Mouse (Mus musculus) layer of hippocampus, adult 11-12 months (tissue): ENCODE data around the gene Dido1.

Experiments
- DNase-seq: peaks from one replicate; pipeline ENCODE4 v3.0.0; 2022; ENCODE audit warnings: low spot score

Dido1 gene

DNA sequence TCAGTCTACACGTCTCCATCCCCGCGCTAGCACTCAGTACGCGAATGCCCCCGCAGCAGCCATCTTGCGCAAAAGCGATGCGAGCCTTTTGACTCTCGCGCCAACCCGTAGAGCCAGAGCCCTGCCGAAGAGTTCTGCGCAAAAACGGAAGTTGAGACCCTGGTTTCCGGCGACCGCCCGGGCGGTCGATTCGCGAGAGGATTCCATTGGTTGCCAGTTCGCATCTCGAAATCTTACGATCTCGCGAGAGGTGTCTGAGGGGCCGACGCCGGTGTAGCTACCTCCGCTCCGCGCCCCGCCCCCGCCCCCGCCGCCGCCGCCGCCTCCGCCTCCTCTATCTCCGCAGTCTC, at the start of gene Dido1, which contains the start of gene Gid8:
Dido1 (minus strand) TSS at position 77 of the 350 bp plus-strand sequence.
Gid8 (plus strand) TSS at position 195 of the 350 bp plus-strand sequence.
- DNase-seq, result peak; percentile 95

DNA sequence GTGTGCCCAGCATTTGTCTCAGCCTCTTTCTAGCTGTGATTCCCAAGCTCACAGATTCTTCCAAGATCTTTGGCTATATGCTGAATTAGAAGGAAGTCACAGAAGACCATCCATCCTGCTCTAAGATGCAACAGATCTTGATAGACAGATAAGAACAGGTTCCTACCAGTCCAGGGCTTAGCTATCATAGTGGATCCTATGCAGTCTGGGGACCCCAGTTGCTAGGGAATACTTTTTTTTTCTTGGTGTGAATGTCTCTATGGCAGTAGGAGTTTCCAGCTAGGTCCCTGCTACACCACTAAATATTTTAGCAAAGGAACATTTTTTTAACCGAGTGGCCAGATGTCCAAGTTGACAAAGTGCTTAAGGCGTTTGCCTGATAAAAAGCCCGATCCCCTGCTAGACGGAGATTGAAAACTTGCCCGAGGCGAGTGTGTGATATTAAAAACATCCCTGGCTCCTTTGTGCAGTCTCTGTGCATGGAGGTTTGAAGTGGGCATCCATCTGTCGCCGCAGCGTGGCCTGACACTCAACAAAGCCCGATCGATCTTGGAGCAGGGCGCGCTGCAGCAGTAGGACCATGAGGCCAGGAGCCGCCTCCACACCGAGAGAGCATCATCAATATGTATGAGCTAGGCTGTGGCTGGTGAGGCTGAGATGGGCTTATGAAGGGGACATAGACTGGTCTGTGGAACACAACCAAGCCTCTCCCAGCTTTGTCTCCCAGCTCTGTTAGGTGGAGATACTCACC, 48.9 kb upstream of the Dido1 start:
- no peak for DNase-seq

DNA sequence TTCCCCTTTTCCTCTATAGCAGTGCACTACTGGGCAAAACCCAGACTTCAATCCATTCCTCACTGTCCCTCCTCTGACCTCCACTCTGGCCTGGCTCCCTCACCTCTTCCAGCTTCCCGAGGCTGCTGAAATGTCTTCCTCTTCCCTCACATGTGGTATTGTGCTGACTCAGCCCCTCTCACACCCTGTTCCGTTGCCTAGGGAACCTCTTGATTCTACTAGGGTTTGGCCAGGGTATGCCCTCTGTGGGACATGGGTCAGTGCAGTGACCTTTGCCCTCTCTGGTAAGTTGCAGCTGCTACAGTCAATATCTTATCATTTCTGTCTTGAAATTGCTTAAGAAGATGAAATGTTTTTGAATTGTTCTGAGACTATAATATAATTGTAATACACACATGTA, 47.0 kb upstream of the Dido1 start:
- no peak for DNase-seq

DNA sequence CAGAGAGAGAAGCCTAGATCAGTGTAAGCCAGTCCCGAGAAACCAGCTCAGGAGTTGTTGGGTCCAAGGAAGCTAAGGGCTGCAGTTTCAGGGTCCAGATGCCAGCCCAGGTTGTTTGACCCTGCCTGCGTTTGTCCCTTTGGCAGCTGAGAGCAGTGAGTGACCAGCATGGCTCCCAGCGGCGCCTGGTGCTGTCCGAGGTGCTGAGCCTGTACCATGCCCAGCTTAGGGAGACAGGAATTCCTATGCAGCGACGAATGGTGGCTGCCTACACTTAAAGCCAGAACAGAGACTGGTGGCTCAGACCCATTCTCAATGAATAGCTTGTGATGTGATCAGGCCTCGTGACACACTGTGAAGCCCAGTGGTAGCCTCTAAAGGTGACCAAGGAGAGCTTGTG, 46.1 kb upstream of the Dido1 start:
- no peak for DNase-seq

DNA sequence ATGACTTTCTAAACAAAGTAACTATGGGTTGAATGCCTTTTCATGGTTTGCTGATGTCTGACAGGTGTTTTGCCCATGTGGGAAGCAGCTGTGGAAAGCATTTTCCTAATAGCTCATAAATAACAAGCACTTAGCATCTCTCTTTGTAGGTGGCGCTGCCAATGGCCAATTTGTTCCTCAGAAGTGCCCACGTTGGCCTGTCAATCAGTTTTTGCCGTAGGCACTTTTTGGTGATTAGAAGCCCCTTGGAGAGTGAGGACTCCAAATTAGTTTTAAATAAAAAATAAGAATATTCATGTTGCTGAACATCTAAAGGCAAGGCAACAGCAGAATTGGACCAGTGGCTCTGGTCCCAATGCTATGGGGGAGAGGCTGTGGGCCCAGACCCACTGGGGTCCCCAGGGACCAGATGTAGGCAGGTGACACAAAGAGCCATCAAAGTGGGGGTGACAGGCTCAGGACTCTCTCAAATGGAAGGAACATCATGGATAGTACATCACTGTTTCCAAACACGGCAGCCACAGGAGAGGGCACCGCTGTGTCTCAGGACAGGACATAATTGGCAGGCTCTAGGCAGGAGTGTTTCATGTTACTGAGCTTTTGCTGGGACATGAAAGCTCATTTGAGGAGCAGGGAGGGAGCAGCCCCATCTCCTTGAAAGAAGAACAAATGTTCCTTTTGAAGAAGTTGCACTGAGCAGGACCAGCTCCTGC, 45.3 kb upstream of the Dido1 start:
- DNase-seq, result no peak

DNA sequence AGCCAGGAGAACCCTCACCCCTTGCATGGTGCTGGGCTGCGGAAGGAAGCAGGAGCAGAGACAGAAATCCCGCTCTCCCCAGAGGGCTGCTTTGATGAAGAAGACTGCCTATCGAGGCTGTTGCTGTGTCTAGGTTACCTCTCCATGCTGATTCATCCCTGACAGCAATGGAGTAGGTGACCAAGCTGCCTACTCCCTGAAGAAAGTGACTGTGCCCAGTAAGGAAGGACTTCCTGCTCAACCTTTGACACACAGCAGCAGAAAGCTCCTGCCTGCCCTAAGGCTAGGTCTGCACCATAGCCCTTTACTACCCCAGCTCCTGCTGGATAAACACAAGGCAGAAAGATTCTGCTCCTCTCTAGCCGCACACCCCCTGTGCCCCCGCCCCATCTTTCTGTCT, 39.1 kb upstream of the Dido1 start:
- no peak for DNase-seq

DNA sequence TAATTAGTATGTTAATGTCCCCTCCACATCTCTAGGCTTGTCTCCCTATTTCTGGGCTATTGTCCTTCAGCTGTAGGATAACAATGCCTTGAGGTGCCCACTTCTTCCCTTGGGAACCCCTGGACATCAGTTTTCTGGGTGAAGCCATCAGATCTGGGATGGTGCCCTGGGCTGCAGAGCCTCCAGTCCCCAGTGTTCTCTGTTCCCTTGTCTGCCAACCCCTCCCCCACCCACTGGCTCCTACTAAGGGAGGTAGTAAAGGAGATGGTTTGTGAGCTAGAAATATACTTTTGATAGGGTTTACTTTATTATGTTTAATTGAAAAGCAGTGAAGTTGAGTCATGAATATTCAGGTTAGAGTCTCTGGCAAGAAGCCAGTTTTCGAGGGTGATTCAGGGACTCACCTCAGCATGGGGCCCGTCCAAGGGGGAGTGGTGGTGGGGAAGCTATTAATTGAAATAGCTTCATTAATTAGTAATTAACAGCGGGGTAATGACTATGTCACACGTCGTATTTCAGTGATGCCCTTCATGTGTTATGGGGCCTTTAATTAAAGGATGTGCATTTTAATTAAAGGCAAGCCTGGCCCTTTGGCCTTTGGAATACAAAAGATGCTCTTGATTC, 36.9 kb upstream of the Dido1 start:
- no peak for DNase-seq

DNA sequence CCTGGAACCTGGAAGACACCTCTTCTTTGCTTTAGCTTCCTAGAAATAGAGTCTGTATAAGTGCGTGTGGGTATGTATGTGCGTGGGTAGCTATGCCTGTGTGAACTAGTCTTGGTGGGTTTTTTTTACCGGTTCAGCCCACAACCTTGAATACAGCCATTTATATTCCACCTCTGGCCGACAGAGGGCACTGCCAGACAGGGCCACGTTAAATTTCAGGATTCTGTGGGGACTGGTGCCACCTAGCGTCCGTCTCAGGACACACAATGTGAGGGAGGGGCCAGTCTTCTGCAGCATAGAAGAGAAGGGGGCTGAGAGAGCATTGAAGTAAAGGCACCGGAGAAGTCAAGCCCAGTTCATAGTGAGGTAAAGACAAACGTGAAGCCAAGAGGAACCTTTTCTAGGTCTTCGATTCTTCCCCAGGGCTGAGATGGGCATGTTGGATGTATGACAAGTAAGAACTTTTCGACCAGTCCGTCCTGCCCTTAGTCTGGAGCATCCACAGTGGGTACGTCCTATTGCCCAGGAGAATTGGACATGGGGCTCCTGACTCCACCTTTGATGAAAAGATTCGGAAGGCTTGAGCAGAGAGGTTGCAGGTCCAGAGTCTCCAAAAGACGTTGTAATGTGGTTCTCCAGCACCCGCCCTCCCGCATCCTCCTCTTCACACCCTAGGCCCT, 35.6 kb upstream of the Dido1 start:
- DNase-seq, result peak; percentile 90

DNA sequence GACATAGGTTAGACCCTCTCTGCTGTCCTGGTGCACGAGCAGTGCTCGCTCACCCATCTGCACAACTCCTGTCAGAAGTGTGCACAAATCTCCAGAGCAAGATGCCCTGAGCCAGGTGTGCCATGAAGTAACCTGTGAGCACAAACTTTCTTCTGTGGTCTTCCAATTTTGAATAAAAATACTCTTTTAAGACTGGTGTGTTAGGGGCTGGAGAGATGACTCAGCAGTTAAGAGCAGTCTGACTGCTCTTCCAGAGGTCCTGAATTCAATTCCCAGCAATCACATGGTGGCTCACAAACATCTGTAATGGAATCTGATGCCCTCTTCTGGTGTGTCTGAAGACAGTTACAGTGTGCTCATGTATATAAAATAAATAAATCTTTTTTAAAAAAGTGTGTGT, 33.5 kb upstream of the Dido1 start:
- DNase-seq, result no peak

DNA sequence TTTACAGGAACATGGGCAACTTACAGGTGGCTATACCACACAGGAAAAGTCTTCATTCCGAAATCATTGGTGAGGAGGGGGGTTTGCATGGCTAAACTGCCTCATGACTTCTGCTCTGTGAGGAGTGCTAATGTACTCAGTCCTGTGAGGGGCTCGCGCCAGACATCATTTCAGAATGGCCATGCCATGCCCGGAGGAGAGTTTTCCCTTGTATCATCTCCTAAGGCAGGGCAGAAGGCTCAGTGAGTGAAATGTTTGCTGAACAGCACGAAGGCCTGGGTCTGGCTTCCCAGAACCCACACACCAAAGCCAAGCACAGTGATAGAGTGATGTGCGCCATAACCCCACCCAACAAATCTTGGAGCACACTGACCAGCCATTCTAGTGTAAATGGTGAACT, 33.0 kb upstream of the Dido1 start:
- DNase-seq, result no peak

DNA sequence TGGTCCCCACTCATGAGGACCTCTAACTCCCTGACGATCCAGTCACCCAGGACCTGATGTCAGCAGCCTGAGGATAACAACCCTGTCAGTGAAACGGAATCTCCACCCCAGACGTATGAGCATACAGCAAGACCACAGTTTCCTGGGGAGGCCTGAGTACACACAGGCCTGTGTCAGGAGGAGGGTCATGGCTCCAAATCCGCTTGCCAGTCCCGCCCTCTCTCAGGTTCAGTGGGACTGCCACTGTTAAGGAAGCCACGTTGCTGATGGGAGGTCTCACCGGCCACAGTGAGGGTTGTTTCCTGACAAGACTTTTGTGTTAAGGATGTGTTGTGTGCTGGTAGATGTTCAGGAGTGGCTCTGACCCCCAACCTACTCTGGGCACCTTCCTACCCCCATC, 31.6 kb upstream of the Dido1 start:
- DNase-seq, result no peak

DNA sequence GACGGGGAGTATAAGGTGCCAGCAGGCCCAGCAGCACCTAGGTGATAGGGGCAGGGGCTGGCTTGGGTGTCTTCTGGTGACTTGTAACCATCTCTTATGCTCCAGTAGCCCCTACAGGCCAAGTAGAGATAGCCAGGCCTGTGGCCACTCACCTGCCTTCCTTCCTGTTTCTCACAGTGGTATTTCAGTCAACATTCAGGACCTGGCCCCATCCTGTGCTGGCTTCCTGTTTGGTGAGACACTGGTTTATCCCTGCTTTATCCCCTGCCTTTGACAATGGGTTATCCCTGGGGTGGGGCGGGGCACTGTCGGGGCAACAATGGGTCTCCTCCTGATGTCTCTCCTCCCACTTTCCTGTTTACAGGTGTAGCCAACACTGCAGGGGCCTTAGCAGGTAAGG, 30.6 kb upstream of the Dido1 start:
- no peak for DNase-seq

DNA sequence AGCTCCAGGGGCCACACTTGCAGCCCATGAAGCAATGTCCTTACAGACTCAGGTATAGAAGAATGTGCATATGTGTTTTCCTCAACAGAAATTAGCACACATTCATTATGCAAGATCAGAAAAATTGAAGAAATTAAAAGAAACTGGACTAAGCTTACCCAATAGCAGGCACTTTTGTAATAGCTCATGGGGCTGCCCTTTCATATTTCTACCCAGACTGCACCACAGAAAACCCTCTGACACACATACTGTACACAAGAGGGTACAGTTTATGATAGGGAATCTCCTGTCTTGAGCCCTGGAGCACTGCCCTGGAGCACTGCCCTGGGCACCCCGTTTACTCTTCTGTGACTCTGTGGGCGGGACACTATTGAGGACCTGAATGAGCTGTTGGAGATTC, 28.2 kb upstream of the Dido1 start:
- DNase-seq, result no peak

DNA sequence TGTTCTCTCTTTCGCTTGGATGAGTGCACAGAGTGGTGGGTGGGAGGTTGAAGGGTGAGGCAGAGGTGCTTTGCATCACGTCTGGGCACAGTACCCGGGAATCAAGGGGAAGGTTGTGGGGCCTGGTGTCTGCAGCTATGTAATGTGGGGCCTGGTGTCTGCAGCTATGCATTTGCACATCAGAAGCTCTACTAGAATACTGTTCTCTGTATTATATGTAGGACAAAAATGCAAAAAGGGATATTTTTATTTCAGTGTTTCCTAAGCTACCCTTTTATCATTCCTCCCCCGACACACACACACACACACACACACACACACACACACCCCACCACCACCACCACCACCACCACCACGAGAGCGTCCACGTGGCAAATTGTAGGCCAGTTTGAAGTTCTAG, 25.4 kb upstream of the Dido1 start:
- no peak for DNase-seq

DNA sequence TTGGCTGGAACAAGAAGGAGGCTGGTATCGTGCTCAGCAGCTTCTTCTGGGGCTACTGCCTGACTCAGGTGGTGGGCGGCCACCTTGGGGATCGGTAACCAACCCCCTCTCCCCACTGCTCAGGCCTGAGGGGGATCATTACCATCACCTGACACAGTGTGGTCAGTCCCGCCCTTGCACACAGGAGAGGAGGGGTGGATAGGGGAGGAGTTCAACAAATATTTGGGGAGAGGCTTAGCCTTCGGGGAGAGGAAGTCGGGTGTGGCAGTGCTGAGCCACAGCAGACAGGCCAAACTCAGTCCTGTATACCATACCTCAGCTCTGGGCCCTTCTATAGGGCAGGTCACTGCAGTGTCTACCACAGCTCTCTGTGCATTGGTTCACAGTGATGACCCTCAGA, 22.2 kb upstream of the Dido1 start:
- no peak for DNase-seq

DNA sequence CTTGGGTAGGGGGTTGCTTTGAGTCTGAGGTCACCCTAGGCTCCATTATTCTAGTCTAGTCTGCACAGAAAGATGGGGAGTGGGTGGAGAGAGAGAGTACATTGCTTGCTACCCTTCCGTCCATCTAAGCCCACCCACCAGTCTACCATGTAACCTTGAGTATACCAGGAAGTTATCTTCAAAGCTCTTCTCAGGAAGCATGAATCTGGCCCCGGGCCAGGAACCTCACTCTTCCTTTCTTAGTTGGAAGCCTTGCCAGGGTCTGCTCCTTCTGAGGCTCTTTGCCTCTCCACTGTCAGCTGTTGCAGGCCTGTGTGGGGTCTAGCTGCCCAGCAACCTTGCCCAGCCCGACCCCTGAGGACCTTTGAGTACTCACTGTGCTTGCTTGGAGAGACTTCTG, 21.2 kb upstream of the Dido1 start:
- DNase-seq, result no peak

DNA sequence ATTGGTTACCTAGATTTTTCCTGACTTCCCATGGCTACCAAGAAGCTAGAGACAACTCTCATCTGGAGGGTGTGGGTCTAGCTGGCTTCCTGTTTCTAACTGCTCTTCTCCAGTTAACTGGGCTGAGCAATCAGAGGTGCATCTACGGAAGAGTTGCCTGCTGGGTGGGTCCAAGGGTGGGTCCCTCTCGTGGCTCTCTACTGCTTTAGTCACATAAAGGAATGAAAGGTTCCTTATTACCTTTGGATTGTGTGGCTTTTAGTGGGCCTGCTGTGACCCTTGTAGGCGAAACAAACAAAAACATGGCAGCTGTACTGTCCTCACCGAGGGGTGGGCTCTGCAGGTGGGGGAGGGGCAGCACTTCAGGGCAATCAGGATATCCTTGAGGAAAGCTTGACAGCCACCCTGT, 17.8 kb upstream of the Dido1 start:
- DNase-seq, result no peak

DNA sequence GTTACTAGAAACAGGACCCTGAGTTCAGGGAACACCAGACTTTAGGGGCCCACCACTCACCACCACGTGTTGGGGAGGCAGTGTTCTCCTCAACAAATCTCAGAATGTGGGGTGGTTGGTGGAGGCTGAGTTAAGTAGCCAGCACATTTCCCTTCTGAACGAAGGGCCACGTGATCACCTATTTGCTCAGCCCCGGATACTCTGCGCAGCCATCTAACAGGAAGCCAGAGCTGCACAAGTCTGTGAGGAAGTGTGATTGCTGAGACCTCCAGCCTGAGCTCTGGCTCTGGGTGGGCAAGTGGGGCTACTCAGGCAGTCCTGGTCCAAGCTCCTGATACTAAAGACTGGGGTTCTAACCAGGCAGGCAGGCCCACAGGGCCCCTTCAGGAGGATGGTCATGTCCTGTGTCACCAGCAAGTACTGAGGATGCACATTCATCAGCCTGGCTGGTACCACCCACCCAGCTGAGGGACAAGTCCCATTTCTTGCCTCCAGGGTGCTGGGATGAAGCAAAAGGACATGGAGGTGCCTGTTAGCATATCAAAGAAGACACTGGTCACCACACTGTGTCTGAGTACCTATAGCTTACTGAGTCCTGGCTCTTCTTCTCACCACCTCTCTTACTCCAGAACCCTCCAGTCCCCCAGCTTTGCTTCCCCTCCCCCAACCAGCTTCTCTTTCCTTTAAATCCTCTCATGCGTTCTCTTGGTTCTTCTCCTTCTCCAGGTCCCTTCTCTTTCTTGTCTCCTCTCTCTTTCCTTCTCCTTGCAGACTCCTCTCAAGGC, 17.1 kb upstream of the Dido1 start:
- DNase-seq, result no peak

DNA sequence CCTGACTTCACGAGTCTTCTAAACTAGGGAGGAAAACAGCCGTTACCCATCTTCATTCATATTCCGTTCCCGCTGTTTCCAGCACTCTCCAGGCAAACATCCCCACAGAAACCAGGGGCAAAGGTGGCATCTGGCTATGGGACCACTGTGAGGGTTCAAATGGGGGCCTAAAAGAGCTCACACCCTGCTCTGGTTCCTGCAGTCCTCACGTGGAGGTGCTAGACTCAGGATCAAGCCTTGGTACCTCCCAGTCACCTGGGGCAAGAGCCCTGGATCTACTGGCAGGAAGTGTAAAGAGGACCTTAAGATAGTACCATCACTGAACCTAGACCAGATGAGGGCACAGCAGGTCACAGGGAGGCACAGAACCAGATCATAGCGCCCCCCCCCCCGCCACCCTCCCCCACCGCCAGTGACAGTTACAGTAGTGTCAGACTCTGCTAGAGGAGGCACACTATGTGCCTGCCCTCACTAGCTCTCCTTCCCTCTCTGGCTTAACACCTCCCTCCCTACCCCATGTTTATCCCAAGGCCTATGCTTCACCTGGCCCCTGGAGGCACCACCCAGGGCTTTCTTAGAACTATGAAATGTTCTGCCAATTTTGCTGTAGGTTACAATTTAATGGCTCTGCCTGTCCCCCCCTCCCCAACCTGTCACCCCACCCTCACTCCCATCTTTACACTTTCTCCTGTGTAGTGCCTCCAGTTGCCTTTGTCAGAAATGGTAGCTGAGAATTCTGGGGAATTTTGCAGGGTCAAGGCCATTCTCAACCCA, 16.2 kb upstream of the Dido1 start:
- DNase-seq, result no peak

DNA sequence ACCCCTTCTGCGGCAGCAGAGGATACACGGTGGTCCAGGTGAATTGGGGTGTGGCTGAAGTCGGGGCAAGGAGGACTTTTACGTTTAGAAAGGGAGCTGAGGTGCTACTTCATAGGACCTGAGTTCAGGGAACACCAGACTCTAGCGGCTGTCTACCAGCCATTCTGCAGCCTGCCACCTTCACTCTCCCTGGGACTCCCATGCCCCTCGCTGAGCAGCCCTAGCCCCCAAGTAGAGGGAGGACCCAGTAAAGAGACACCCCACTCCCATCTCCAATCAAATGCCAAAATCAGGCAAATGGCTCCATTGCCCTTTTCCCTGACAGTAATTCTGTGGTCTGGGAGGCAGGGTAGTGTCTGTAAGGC, 15.6 kb upstream of the Dido1 start:
- no peak for DNase-seq
